Mouse (Mus musculus) layer of hippocampus, adult 2 months (tissue): ENCODE measurements at regions not wholly inside any gene's neighbourhood (a gene's known extent, or its start where the extent isn't known, plus 50 kb on each side); places are given as distances from the start of the nearest gene placed in this dataset.

Experiments used
- DNase-seq, 2 experiments: peaks; one replicate each; pipeline ENCODE4 v3.0.0; 2022; ENCODE audit warnings: low spot score in 2 of 2
- H3K27ac ChIP-seq: fragments of 200-600 bp; 2 replicates; pipeline ENCODE4 v1.8.1; 2022
- H3K4me3 ChIP-seq: fragments of 200-600 bp; 2 replicates; pipeline ENCODE4 v1.8.1; 2022; ENCODE audit warnings: mild to moderate bottlenecking
- CTCF ChIP-seq: fragments of 200-600 bp; conservative IDR thresholded peaks from 2 replicates; pipeline ENCODE4 v1.8.1; 2022; ENCODE audit warnings: antibody characterized with exemption, mild to moderate bottlenecking, moderate library complexity

GRCm38 (mm10) chr15:69632306-69632705, 3131.6 kb upstream of the Lrrc6 start:
- TF ChIP-seq CTCF, result no peak
- H3K4me3 ChIP-seq, result no peak overlapping the region
- no peak for DNase-seq
- H3K27ac ChIP-seq, result no peak overlapping the region

- Histone ChIP-seq H3K27ac (no peak overlapping the region), H3K4me3 (no peak overlapping the region)
- DNase-seq, result no peak
- TF ChIP-seq CTCF, result no peak
Measured at GRCm38 (mm10) chr15:69617998-69618397, 3117.3 kb upstream of the Lrrc6 start.

- TF ChIP-seq CTCF, result no peak
- no peak overlapping the region for H3K4me3 ChIP-seq
Measured at GRCm38 (mm10) chr15:69614048-69614447, 3113.3 kb upstream of the Lrrc6 start.

GRCm38 (mm10) chr15:69591219-69592006, 3090.7 kb upstream of the Lrrc6 start:
- Histone ChIP-seq H3K4me3 (no peak overlapping the region), H3K27ac (no peak overlapping the region)
- DNase-seq, result no peak
- TF ChIP-seq CTCF, result no peak

More at GRCm38 (mm10) chr15:69614048-69614447, 3113.3 kb upstream of the Lrrc6 start:
- H3K27ac ChIP-seq, result no peak overlapping the region
- DNase-seq, result no peak

GRCm38 (mm10) chr15:69588084-69588483, 3087.4 kb upstream of the Lrrc6 start:
- TF ChIP-seq CTCF, result no peak
- H3K4me3 ChIP-seq, result no peak overlapping the region
- no peak overlapping the region for H3K27ac ChIP-seq
- DNase-seq, result no peak

- DNase-seq, result no peak
- TF ChIP-seq CTCF, result no peak
- no peak overlapping the region for H3K4me3 ChIP-seq
- H3K27ac ChIP-seq, result no peak overlapping the region
Measured at GRCm38 (mm10) chr15:69576742-69577141, 3076.0 kb upstream of the Lrrc6 start.

- Histone ChIP-seq H3K27ac (no peak overlapping the region), H3K4me3 (no peak overlapping the region)
- peak in 1 of 2 experiments; percentile 8 for DNase-seq
- TF ChIP-seq CTCF, result peak; percentile 61
Measured at GRCm38 (mm10) chr15:69575611-69576153, 3075.0 kb upstream of the Lrrc6 start.

GRCm38 (mm10) chr15:69554171-69554570, 3053.5 kb upstream of the Lrrc6 start:
- no peak for TF ChIP-seq CTCF
- Histone ChIP-seq H3K4me3 (no peak overlapping the region), H3K27ac (peak overlapping the region; percentile 47; the same call in 1 of the 2 replicates)
- DNase-seq, result peak; percentile 21 to 62

- DNase-seq, result no peak
- TF ChIP-seq CTCF, result no peak
Measured at GRCm38 (mm10) chr15:69552062-69552628, 3051.4 kb upstream of the Lrrc6 start.

GRCm38 (mm10) chr15:69551012-69551411, 3050.3 kb upstream of the Lrrc6 start:
- no peak for DNase-seq
- TF ChIP-seq CTCF, result no peak
- no peak overlapping the region for H3K27ac ChIP-seq
- no peak overlapping the region for H3K4me3 ChIP-seq

More at GRCm38 (mm10) chr15:69552062-69552628, 3051.4 kb upstream of the Lrrc6 start:
- H3K4me3 ChIP-seq, result no peak overlapping the region
- no peak overlapping the region for H3K27ac ChIP-seq

GRCm38 (mm10) chr15:69526441-69527094, 3025.9 kb upstream of the Lrrc6 start:
- Histone ChIP-seq H3K4me3 (no peak overlapping the region), H3K27ac (no peak overlapping the region)
- no peak for DNase-seq
- TF ChIP-seq CTCF, result no peak

- Histone ChIP-seq H3K27ac (no peak overlapping the region), H3K4me3 (no peak overlapping the region)
- DNase-seq, result no peak
- no peak for TF ChIP-seq CTCF
Measured at GRCm38 (mm10) chr15:69484421-69485074, 2983.8 kb upstream of the Lrrc6 start.

GRCm38 (mm10) chr15:69483096-69483495, 2982.4 kb upstream of the Lrrc6 start:
- H3K27ac ChIP-seq, result no peak overlapping the region
- no peak overlapping the region for H3K4me3 ChIP-seq
- no peak for DNase-seq
- no peak for TF ChIP-seq CTCF
